16 mouse cellular contexts compared by ENCODE assay signal in genomic region chr1:106191885-106192284, GRCm38 (mm10).
"Had no signal": no experiment of that assay in that cellular context is flagged by ENCODE, and none has a peak within 500 bp of the region (broad histone marks: within the 10 kb centered on the region; RNA-seq: fewer than 3 reads in every experiment).

No protein-coding gene starts in this region.

- H3K9ac ChIP-seq: kidney, embryonic 15.5 days; liver, embryonic 15.5 days; lung, embryonic 15.5 days had no signal

- H3K36me3 ChIP-seq: liver, embryonic 15.5 days; lung, embryonic 15.5 days; midbrain, embryonic 10.5 days had no signal

- DNase-seq: kidney, adult 8-10 months; kidney, postnatal 10 days; kidney, postnatal 36 days; layer of hippocampus, adult 9-11 months; lung, adult 18-20 months; lung, postnatal 10 days; lung, postnatal 36 days; midbrain, embryonic 14.5 days; thymus, adult 18-20 months; thymus, postnatal 36 days had no signal

- H3K4me2 ChIP-seq: kidney, embryonic 15.5 days; liver, embryonic 11.5 days; liver, embryonic 15.5 days; lung, embryonic 15.5 days had no signal

- H3K27me3 ChIP-seq: kidney, embryonic 15.5 days; liver, embryonic 15.5 days; lung, embryonic 15.5 days; megakaryocyte, embryonic 14.5 days had no signal

- H3K27ac ChIP-seq: kidney, embryonic 15.5 days; liver, embryonic 15.5 days; lung, embryonic 15.5 days; midbrain, embryonic 10.5 days had no signal

- H3K9me3 ChIP-seq: kidney, embryonic 15.5 days; liver, embryonic 15.5 days; lung, embryonic 15.5 days; megakaryocyte, embryonic 14.5 days; midbrain, embryonic 10.5 days had no signal

- H3K4me3 ChIP-seq: kidney, embryonic 15.5 days; liver, embryonic 15.5 days; lung, embryonic 15.5 days; megakaryocyte, embryonic 14.5 days; midbrain, embryonic 10.5 days had no signal

- H3K4me1 ChIP-seq: liver, embryonic 15.5 days had no signal
